Mouse (Mus musculus): ENCODE measurements around the gene Gm11027. TPM values are rescaled to one million over a fixed set of nuclear protein-coding genes. Genes with fewer than 3 reads are reported as not detected.

The Gm11027 gene
- polyA plus RNA-seq, 1 experiment from 2014 or later = not detected

GRCm38 (mm10) chr12:116280149-116280652 lies 5.0 kb downstream of the Gm11027 start:
- WGBS = 5% methylated on average over 7 of the region's 7 CpGs
- Histone ChIP-seq H3K27ac (peak overlapping the region; percentile 97), H3K36me3 (no peaks in the 10 kb centered on the region), H3K4me1 (peaks cover 10% of the 10 kb centered on the region), H3K9me3 (no peaks in the 10 kb centered on the region), H3K4me2 (peak overlapping the region; percentile 66), H3K9ac (peak overlapping the region; percentile 96), H3K27me3 (no peaks in the 10 kb centered on the region), H3K4me3 (peak overlapping the region; percentile 94)
- ATAC-seq (ENCODE audit: insufficient number of reproducible peaks, insufficient read depth, low FRiP score, low TSS enrichment, low read depth) = no peak

- Histone ChIP-seq H3K9me3 (no peaks in the 10 kb centered on the region), H3K4me2 (peak within 1 kb of the TSS; percentile 99), H3K36me3 (no peaks in the 10 kb centered on the region), H3K27ac (peak within 1 kb of the TSS; percentile 97), H3K4me1 (peaks cover 10% of the 10 kb centered on the region), H3K9ac (peak within 1 kb of the TSS; percentile 96), H3K4me3 (peak within 1 kb of the TSS; percentile 94), H3K27me3 (no peaks in the 10 kb centered on the region)
- WGBS = under 1% methylated on average over 68 of the region's 68 CpGs
- ATAC-seq (ENCODE audit: insufficient number of reproducible peaks, insufficient read depth, low FRiP score, low TSS enrichment, low read depth) = peak; percentile 98
Observed at GRCm38 (mm10) chr12:116280653-116281364, 5.6 kb downstream of the Gm11027 start, which contains the start of gene Esyt2. Gene Esyt2, plus strand, starts transcription at chr12:116281196.

GRCm38 (mm10) chr12:116281427-116282281 lies 6.5 kb downstream of the Gm11027 start:
- no peaks in the 10 kb centered on the region for H3K36me3 ChIP-seq
- H3K27ac ChIP-seq = peak overlapping the region; percentile 97
- H3K4me3 ChIP-seq = peak overlapping the region; percentile 94
- no peaks in the 10 kb centered on the region for H3K27me3 ChIP-seq
- peak overlapping the region; percentile 99 for H3K4me2 ChIP-seq
- H3K9ac ChIP-seq = peak overlapping the region; percentile 96
- WGBS = under 1% methylated on average over 55 of the region's 55 CpGs
- H3K9me3 ChIP-seq = no peaks in the 10 kb centered on the region
- peaks cover 10% of the 10 kb centered on the region for H3K4me1 ChIP-seq
- ATAC-seq (ENCODE audit: insufficient number of reproducible peaks, insufficient read depth, low FRiP score, low TSS enrichment, low read depth) = peak; percentile 63

GRCm38 (mm10) chr12:116282856-116283255 lies 7.7 kb downstream of the Gm11027 start:
- H3K4me3 ChIP-seq = no peak overlapping the region
- H3K9me3 ChIP-seq = no peaks in the 10 kb centered on the region
- peaks cover 10% of the 10 kb centered on the region for H3K4me1 ChIP-seq
- H3K27ac ChIP-seq = no peak overlapping the region
- WGBS = 94% methylated on average over 2 of the region's 2 CpGs
- H3K27me3 ChIP-seq = no peaks in the 10 kb centered on the region
- H3K36me3 ChIP-seq = no peaks in the 10 kb centered on the region
- no peak for ATAC-seq (ENCODE audit: insufficient number of reproducible peaks, insufficient read depth, low FRiP score, low TSS enrichment, low read depth)
- 0 out of 2 replicates have a peak overlapping the region, but pooled peaks have one; percentile 16 for H3K4me2 ChIP-seq
- H3K9ac ChIP-seq = no peak overlapping the region

- peaks cover 10% of the 10 kb centered on the region for H3K4me1 ChIP-seq
- H3K9ac ChIP-seq = no peak overlapping the region
- H3K4me2 ChIP-seq = no peak overlapping the region
- H3K27ac ChIP-seq = no peak overlapping the region
- H3K36me3 ChIP-seq = no peaks in the 10 kb centered on the region
- 86% methylated on average over 2 of the region's 2 CpGs for WGBS
- no peak overlapping the region for H3K4me3 ChIP-seq
- ATAC-seq (ENCODE audit: insufficient number of reproducible peaks, insufficient read depth, low FRiP score, low TSS enrichment, low read depth) = no peak
- no peaks in the 10 kb centered on the region for H3K9me3 ChIP-seq
- H3K27me3 ChIP-seq = no peaks in the 10 kb centered on the region
Observed at GRCm38 (mm10) chr12:116283511-116283910, 8.3 kb downstream of the Gm11027 start.

- no peak for ATAC-seq (ENCODE audit: insufficient number of reproducible peaks, insufficient read depth, low FRiP score, low TSS enrichment, low read depth)
- no peaks in the 10 kb centered on the region for H3K4me1 ChIP-seq
- no peak overlapping the region for H3K4me2 ChIP-seq
- H3K9ac ChIP-seq = no peak overlapping the region
- 71% methylated on average over 2 of the region's 2 CpGs for WGBS
- H3K27me3 ChIP-seq = no peaks in the 10 kb centered on the region
- no peaks in the 10 kb centered on the region for H3K36me3 ChIP-seq
- no peaks in the 10 kb centered on the region for H3K9me3 ChIP-seq
- H3K4me3 ChIP-seq = no peak overlapping the region
- no peak overlapping the region for H3K27ac ChIP-seq
Observed at GRCm38 (mm10) chr12:116293185-116293584, 18.0 kb downstream of the Gm11027 start.

GRCm38 (mm10) chr12:116293599-116294292 lies 18.6 kb downstream of the Gm11027 start:
- Histone ChIP-seq H3K4me2 (no peak overlapping the region), H3K27ac (no peak overlapping the region), H3K9ac (no peak overlapping the region), H3K9me3 (no peaks in the 10 kb centered on the region), H3K4me1 (no peaks in the 10 kb centered on the region), H3K36me3 (no peaks in the 10 kb centered on the region), H3K4me3 (no peak overlapping the region), H3K27me3 (no peaks in the 10 kb centered on the region)
- no peak for ATAC-seq (ENCODE audit: insufficient number of reproducible peaks, insufficient read depth, low FRiP score, low TSS enrichment, low read depth)
- 76% methylated on average over 4 of the region's 4 CpGs for WGBS

- no peak for ATAC-seq (ENCODE audit: insufficient number of reproducible peaks, insufficient read depth, low FRiP score, low TSS enrichment, low read depth)
- 0 out of 2 replicates have a peak, but pooled peaks cover 3% of the 10 kb centered on the region for H3K36me3 ChIP-seq
- H3K4me1 ChIP-seq = no peaks in the 10 kb centered on the region
- H3K27ac ChIP-seq = no peak overlapping the region
- no peaks in the 10 kb centered on the region for H3K27me3 ChIP-seq
- H3K4me2 ChIP-seq = no peak overlapping the region
- WGBS = 100% methylated on average over 2 of the region's 2 CpGs
- H3K4me3 ChIP-seq = no peak overlapping the region
- H3K9ac ChIP-seq = no peak overlapping the region
- no peaks in the 10 kb centered on the region for H3K9me3 ChIP-seq
Observed at GRCm38 (mm10) chr12:116299906-116300305, 24.7 kb downstream of the Gm11027 start.

GRCm38 (mm10) chr12:116302181-116302580 lies 27.0 kb downstream of the Gm11027 start:
- H3K4me2 ChIP-seq = no peak overlapping the region
- 0 out of 2 replicates have a peak, but pooled peaks cover 3% of the 10 kb centered on the region for H3K36me3 ChIP-seq
- no peak overlapping the region for H3K4me3 ChIP-seq
- ATAC-seq (ENCODE audit: insufficient number of reproducible peaks, insufficient read depth, low FRiP score, low TSS enrichment, low read depth) = no peak
- no peaks in the 10 kb centered on the region for H3K27me3 ChIP-seq
- H3K9me3 ChIP-seq = no peaks in the 10 kb centered on the region
- no peak overlapping the region for H3K27ac ChIP-seq
- H3K4me1 ChIP-seq = no peaks in the 10 kb centered on the region
- no peak overlapping the region for H3K9ac ChIP-seq

- Histone ChIP-seq H3K4me2 (no peak overlapping the region), H3K27me3 (no peaks in the 10 kb centered on the region), H3K4me3 (no peak overlapping the region), H3K36me3 (no peaks in the 10 kb centered on the region), H3K9ac (no peak overlapping the region), H3K27ac (no peak overlapping the region), H3K9me3 (no peaks in the 10 kb centered on the region), H3K4me1 (no peaks in the 10 kb centered on the region)
- ATAC-seq (ENCODE audit: insufficient number of reproducible peaks, insufficient read depth, low FRiP score, low TSS enrichment, low read depth) = no peak
- 51% methylated on average over 1 of the region's 1 CpGs for WGBS
Observed at GRCm38 (mm10) chr12:116306042-116306441, 30.9 kb downstream of the Gm11027 start.

GRCm38 (mm10) chr12:116307870-116308269 lies 32.7 kb downstream of the Gm11027 start:
- Histone ChIP-seq H3K9me3 (no peaks in the 10 kb centered on the region), H3K36me3 (no peaks in the 10 kb centered on the region), H3K4me2 (no peak overlapping the region), H3K27me3 (no peaks in the 10 kb centered on the region), H3K9ac (no peak overlapping the region), H3K4me1 (no peaks in the 10 kb centered on the region), H3K4me3 (no peak overlapping the region), H3K27ac (no peak overlapping the region)
- 86% methylated on average over 3 of the region's 3 CpGs for WGBS
- no peak for ATAC-seq (ENCODE audit: insufficient number of reproducible peaks, insufficient read depth, low FRiP score, low TSS enrichment, low read depth)
